Mouse (Mus musculus) limb, embryonic 13.5 days (tissue): ENCODE measurements around the gene Agap3. TPM values are rescaled to one million over a fixed set of nuclear protein-coding genes. Genes with fewer than 3 reads are reported as not detected.

Experiments
- ATAC-seq: fragments of 200-750 bp; cut with Nextera tagmentation; 2 replicates; pipeline ENCODE4 v1.8.0; 2017; ENCODE audit warnings: low read depth, moderate number of reproducible peaks, moderate TSS enrichment; ENCODE audit not compliant: low FRiP score
- H3K27ac ChIP-seq: fragments of 300-500 bp; sonication (generic); 2 replicates; pipeline ENCODE4 v1.5.1; 2015; ENCODE audit warnings: inconsistent platforms, mild to moderate bottlenecking, moderate library complexity
- H3K27me3 ChIP-seq: fragments of 300-500 bp; sonication (generic); 2 replicates; pipeline ENCODE4 v1.6.1; 2015; ENCODE audit warnings: mild to moderate bottlenecking, inconsistent platforms
- H3K36me3 ChIP-seq: fragments of 300-500 bp; sonication (generic); 2 replicates; pipeline ENCODE4 v1.6.1; 2015; ENCODE audit warnings: inconsistent platforms, mild to moderate bottlenecking, moderate library complexity
- H3K4me1 ChIP-seq: fragments of 300-500 bp; sonication (generic); 2 replicates; pipeline ENCODE4 v1.6.1; 2015; ENCODE audit warnings: inconsistent platforms
- H3K4me2 ChIP-seq: fragments of 300-500 bp; sonication (generic); replicated peaks from 2 replicates; pipeline ENCODE4 v1.6.1; 2015; ENCODE audit warnings: inconsistent platforms, mild to moderate bottlenecking, moderate library complexity
- H3K4me3 ChIP-seq: fragments of 300-500 bp; sonication (generic); 2 replicates; pipeline ENCODE4 v1.5.1; 2015; ENCODE audit warnings: moderate library complexity, mild to moderate bottlenecking, inconsistent platforms
- H3K9ac ChIP-seq: fragments of 300-500 bp; sonication (generic); 2 replicates; pipeline ENCODE4 v1.6.1; 2015; ENCODE audit warnings: mild to moderate bottlenecking, inconsistent platforms
- H3K9me3 ChIP-seq: fragments of 300-500 bp; sonication (generic); 2 replicates; pipeline ENCODE4 v1.6.1; 2016; ENCODE audit warnings: inconsistent platforms
- WGBS: fragments of 180-500 bp; shearing (Covaris S2); methylation state at CpG from one replicate; pipeline ENCODE4 v1.1.7; 2015; 5-methylcytosine and 5-hydroxymethylcytosine counted together
- polyA plus RNA-seq: library from polyadenylated mRNA; unstranded; fragments of >200 nt; fragmentation: Nextera tagmentation; extraction: Ambion mirVana; gene quantifications from 2 replicates; pipeline ENCODE4 v1.2.1, GENCODE M21; 2015

The Agap3 gene
- polyA plus RNA-seq, 1 experiment from 2014 or later: 29.8 TPM

DNA sequence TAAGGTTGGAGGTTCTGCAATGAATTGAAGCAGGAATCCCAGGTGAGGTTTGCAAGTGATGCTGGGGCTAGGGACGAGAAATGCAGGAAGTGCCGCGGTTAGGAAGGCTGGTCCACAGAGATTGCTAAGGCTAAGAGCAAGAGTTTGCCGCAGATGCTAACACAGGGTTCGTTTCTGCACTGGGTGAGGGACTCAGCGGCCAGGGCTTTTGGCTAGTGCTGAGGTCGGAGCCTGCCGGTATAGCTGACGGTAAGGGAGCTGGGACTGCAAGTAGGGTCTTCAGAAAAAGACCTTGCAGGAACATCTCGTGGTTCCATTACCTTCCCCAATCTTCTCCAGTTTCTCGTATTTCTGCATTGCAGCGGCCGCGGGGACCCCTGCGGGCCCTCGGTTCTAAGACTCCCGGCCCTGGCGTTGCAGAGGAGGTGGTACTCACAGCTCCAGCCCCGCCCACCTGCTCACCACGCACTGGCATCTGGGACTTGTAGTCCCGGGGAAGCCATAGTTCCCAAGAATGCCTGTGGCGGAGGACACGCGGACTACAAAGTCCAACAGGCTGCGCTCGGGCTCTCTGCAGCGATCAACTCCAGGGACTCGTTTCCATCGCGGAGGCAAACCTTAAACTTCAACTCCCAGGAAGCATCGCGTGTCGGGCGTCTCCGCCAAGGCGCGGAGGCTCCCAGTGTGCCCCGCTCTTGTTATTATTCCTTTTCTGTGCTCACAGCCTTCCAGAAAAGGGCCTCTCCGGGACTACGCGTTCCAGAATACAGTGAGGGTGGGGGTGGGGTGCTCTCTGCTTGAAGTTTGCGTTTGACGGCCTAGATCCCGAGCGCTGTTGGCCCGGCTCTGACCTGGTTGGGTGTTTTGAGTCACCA, 28.6 kb upstream of the Agap3 start, which contains the start of the genes Cdk5 and Slc4a2:
Gene Cdk5 (minus strand): TSS at position 402 of the 875 bp plus-strand sequence.
Gene Slc4a2 (plus strand): TSS at position 709 of the 875 bp plus-strand sequence.
- peak; percentile 94 for ATAC-seq
- peak within 1 kb of the TSS; percentile 95 for H3K4me2 ChIP-seq
- peaks cover 30% of the 10 kb centered on the region for H3K36me3 ChIP-seq
- WGBS: under 1% methylated on average over 46 of the region's 46 CpGs
- H3K4me3 ChIP-seq: peak within 1 kb of the TSS; percentile 70
- no peaks in the 10 kb centered on the region for H3K27me3 ChIP-seq
- peak within 1 kb of the TSS; percentile 91 for H3K27ac ChIP-seq
- peaks cover 49% of the 10 kb centered on the region for H3K4me1 ChIP-seq
- peak within 1 kb of the TSS; percentile 83 for H3K9ac ChIP-seq
- no peaks in the 10 kb centered on the region for H3K9me3 ChIP-seq

DNA sequence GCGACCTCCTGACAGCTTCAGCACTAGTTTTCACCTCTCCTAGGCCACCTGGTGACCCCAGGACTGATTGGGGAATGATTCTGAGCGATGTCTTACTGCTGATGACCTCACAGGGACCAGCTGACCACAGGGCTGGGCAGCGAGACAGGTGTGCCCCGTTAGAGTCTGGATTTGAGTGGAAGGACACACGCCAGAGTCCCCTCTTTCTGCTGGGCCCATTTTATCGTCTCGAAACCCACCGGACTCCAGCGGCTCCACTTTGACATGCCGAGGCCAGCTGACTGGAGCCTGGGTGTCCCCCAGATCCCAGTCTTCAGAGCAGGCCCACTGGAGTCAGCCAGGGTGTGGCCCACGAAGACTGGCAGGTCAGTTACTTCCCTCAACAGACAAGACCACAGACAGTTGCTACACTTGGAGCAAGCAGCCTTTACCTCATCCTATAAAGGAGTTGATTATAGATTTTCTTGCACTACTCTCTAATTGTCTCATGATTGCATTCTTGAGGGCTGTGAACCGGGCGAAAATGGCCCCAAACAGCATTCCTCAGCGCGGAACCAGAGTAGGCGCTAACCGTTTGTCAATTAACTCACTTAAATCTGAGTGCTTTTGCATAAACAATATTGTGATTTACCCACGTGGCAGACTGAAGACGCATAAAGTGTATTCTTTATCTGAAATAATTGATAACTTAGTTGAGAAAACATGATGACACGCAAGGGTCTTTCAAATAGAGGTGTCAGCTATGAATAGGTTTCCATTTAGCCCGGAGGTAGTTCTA, 27.8 kb upstream of the Agap3 start:
- Histone ChIP-seq H3K36me3 (peaks cover 27% of the 10 kb centered on the region), H3K27me3 (no peaks in the 10 kb centered on the region), H3K4me2 (peak overlapping the region; percentile 95), H3K9ac (peak overlapping the region; percentile 82), H3K4me3 (peak overlapping the region; percentile 70), H3K27ac (peak overlapping the region; percentile 91), H3K4me1 (peaks cover 55% of the 10 kb centered on the region), H3K9me3 (no peaks in the 10 kb centered on the region)
- 11% methylated on average over 21 of the region's 21 CpGs for WGBS
- ATAC-seq: peak; percentile 0; the same call in 1 of the 2 replicates

DNA sequence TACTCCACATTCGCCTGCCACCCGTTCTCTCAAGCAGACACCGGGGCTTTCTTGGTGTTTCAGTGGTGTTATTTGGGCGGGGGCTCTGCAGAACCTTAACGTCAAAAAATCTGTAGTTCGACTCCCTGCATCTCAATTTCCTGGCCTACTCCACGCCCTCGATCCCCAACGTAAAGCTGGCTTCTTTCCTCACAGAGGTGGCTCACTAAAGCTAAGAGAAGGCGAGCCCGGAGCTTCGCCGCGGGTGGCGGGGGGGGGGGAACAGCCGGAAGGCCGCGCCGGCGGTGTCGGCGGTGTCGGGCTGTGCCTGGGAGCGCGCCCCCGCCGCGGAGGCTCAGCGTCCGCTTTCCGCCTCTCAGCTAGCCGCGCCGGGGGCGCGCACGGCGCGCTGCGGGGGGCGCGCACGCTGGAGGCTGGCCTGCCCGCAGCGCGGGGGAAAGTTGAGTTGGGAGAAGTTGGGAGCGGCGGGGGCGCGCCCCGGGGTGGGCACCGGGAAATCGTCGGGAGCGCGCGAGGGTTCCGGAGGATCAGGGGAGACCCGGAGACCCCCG, 27.0 kb upstream of the Agap3 start:
- under 1% methylated on average over 54 of the region's 60 CpGs for WGBS
- Histone ChIP-seq H3K27ac (peak overlapping the region; percentile 91), H3K9ac (peak overlapping the region; percentile 82), H3K4me2 (peak overlapping the region; percentile 95), H3K36me3 (peaks cover 27% of the 10 kb centered on the region), H3K4me3 (peak overlapping the region; percentile 70), H3K27me3 (no peaks in the 10 kb centered on the region), H3K9me3 (no peaks in the 10 kb centered on the region), H3K4me1 (peaks cover 55% of the 10 kb centered on the region)
- ATAC-seq: peak; percentile 35; the same call in 1 of the 2 replicates

DNA sequence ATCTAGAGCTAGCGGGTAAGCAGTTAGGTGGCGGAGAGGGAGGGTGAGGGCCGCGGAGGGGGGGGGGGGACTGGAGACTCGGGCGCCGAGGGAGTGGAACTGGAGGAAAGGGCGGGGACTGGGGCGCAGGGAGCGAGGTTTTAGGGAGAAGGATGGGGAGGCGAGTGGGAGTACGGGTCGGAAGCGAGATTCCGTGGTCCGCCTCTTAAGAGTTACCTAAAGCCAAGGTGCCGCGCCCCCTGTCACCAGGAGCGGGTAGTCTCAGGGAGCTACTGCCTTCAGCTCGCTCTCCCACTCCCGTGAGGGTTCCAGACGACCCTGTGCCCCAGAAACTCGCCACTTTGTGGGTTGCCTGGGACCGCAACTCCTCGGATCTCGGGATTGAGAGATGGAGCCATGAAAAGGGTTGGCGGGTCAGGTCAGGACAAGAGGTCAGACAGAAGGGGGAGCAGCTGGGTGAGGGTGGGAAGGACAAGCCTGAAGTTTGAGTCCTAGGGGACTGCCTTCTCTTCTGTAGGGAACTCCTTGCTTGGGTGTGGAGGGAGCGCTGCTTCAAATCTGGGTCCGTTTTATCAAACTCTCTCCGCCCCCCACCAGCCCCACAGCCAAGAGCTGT, 26.4 kb upstream of the Agap3 start:
- H3K36me3 ChIP-seq: peaks cover 28% of the 10 kb centered on the region
- peak overlapping the region; percentile 82 for H3K9ac ChIP-seq
- H3K9me3 ChIP-seq: no peaks in the 10 kb centered on the region
- H3K4me3 ChIP-seq: peak overlapping the region; percentile 70
- no peaks in the 10 kb centered on the region for H3K27me3 ChIP-seq
- H3K4me1 ChIP-seq: peaks cover 55% of the 10 kb centered on the region
- ATAC-seq: peak; percentile 2; the same call in 1 of the 2 replicates
- WGBS: 1% methylated on average over 26 of the region's 30 CpGs
- H3K4me2 ChIP-seq: peak overlapping the region; percentile 95
- H3K27ac ChIP-seq: peak overlapping the region; percentile 91

- H3K36me3 ChIP-seq: peaks cover 28% of the 10 kb centered on the region
- no peaks in the 10 kb centered on the region for H3K27me3 ChIP-seq
- H3K4me1 ChIP-seq: peaks cover 55% of the 10 kb centered on the region
- peak overlapping the region; percentile 82 for H3K9ac ChIP-seq
- no peaks in the 10 kb centered on the region for H3K9me3 ChIP-seq
- H3K4me2 ChIP-seq: peak overlapping the region; percentile 95
- peak overlapping the region; percentile 70 for H3K4me3 ChIP-seq
- peak overlapping the region; percentile 91 for H3K27ac ChIP-seq
- 0 out of 2 replicates have a peak, but pooled peaks have one; percentile 2 for ATAC-seq
- 1% methylated on average over 10 of the region's 10 CpGs for WGBS
Observed at GRCm38 (mm10) chr5:24426037-24426432, 25.9 kb upstream of the Agap3 start.

- Histone ChIP-seq H3K9ac (peak overlapping the region; percentile 82), H3K4me1 (peaks cover 55% of the 10 kb centered on the region), H3K27me3 (no peaks in the 10 kb centered on the region), H3K27ac (peak overlapping the region; percentile 91; the same call in 1 of the 2 replicates), H3K36me3 (peaks cover 30% of the 10 kb centered on the region), H3K4me2 (peak overlapping the region; percentile 95), H3K9me3 (no peaks in the 10 kb centered on the region), H3K4me3 (peak overlapping the region; percentile 70)
- 13% methylated on average over 9 of the region's 9 CpGs for WGBS
- ATAC-seq: no peak
Observed at GRCm38 (mm10) chr5:24426556-24427284, 25.3 kb upstream of the Agap3 start.

DNA sequence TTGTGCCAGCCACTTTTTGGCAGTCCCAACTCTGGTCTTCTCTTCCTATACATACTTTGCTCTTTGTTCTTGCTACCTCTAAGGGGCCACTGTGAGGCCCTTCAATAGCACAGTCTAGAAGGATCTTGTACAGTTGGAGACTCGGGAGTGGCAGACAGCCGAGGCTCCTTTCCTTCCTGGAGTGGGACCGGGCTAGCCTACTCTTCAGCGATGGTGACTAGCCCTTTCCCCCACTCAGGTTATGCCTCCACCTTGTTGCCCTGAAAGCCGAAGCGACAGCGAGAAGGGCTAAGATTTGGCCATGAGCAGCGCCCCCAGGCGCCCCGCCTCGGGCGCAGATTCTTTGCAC, 24.7 kb upstream of the Agap3 start:
- WGBS: 7% methylated on average over 12 of the region's 12 CpGs
- Histone ChIP-seq H3K27me3 (no peaks in the 10 kb centered on the region), H3K9me3 (no peaks in the 10 kb centered on the region), H3K4me3 (peak overlapping the region; percentile 70), H3K9ac (peak overlapping the region; percentile 82), H3K36me3 (peaks cover 36% of the 10 kb centered on the region), H3K27ac (no peak overlapping the region; the same call in 1 of the 2 replicates), H3K4me2 (peak overlapping the region; percentile 95), H3K4me1 (peaks cover 52% of the 10 kb centered on the region)
- ATAC-seq: no peak

DNA sequence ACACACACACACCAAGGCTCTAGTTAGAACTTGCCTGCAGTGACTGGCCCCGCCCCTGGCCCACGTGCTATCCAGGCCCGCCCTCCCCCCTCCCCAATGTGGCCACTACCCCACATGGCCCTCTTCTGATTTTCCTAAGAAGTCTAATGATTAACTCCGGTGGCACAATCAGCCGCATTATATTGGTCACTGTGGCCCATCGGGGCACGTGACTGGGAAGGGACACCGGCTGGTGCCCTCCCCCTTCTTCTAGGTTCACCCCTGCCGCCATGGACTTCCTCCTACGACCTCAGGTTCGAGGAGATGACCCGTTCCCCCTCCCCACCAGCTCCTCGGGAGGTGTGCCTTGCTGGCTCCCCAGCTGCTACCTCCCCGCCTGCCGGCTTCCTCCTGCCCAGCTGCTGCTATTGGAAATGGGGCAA, 24.0 kb upstream of the Agap3 start:
- peaks cover 43% of the 10 kb centered on the region for H3K36me3 ChIP-seq
- H3K9me3 ChIP-seq: no peaks in the 10 kb centered on the region
- peak overlapping the region; percentile 23 for H3K4me3 ChIP-seq
- H3K4me2 ChIP-seq: peak overlapping the region; percentile 95
- H3K9ac ChIP-seq: peak overlapping the region; percentile 50
- H3K4me1 ChIP-seq: peaks cover 45% of the 10 kb centered on the region
- 2% methylated on average over 14 of the region's 15 CpGs for WGBS
- ATAC-seq: no peak
- H3K27ac ChIP-seq: peak overlapping the region; percentile 28; the same call in 1 of the 2 replicates
- no peaks in the 10 kb centered on the region for H3K27me3 ChIP-seq

DNA sequence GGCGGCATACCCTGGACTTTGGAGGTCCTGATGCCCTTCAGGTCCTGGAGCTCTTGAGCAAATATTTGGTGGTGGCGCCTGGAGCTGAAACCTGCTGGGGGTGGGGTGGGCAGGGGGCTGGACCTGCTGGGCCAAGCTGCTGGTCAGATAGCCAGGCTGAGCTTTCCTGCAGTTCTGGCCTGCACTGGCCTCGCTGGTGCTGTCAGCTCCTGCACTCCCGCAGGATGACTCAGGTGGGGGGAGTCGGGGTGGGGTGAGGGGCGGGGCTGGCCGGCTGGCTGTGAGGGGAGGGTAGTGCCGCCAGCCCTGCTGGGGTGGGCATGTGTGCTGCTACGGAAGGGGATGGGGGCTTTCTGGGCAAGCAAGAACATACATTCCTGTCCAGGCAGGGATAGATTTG, 23.4 kb upstream of the Agap3 start:
- Histone ChIP-seq H3K4me3 (peak overlapping the region; percentile 23), H3K36me3 (peaks cover 49% of the 10 kb centered on the region), H3K4me1 (peaks cover 45% of the 10 kb centered on the region), H3K9me3 (no peaks in the 10 kb centered on the region), H3K27ac (no peak overlapping the region), H3K9ac (peak overlapping the region; percentile 50), H3K27me3 (no peaks in the 10 kb centered on the region), H3K4me2 (peak overlapping the region; percentile 95)
- ATAC-seq: no peak
- 11% methylated on average over 9 of the region's 9 CpGs for WGBS

GRCm38 (mm10) chr5:24433993-24434392, 18.0 kb upstream of the Agap3 start:
- H3K9me3 ChIP-seq: no peaks in the 10 kb centered on the region
- no peak overlapping the region for H3K27ac ChIP-seq
- no peaks in the 10 kb centered on the region for H3K27me3 ChIP-seq
- ATAC-seq: no peak
- peaks cover under 1% of the 10 kb centered on the region; the same call in 1 of the 2 replicates for H3K4me1 ChIP-seq
- no peak overlapping the region for H3K9ac ChIP-seq
- 89% methylated on average over 8 of the region's 8 CpGs for WGBS
- H3K4me3 ChIP-seq: no peak overlapping the region
- H3K36me3 ChIP-seq: peaks cover 98% of the 10 kb centered on the region
- H3K4me2 ChIP-seq: no peak overlapping the region

GRCm38 (mm10) chr5:24441187-24441586, 10.8 kb upstream of the Agap3 start:
- Histone ChIP-seq H3K4me3 (no peak overlapping the region), H3K27me3 (no peaks in the 10 kb centered on the region), H3K9me3 (no peaks in the 10 kb centered on the region), H3K4me2 (no peak overlapping the region), H3K36me3 (peaks cover 76% of the 10 kb centered on the region), H3K27ac (no peak overlapping the region), H3K4me1 (peaks cover 17% of the 10 kb centered on the region), H3K9ac (no peak overlapping the region)
- WGBS: 95% methylated on average over 8 of the region's 8 CpGs
- ATAC-seq: no peak
